Mouse (Mus musculus) liver, adult 2 months (tissue): ENCODE measurements around the gene Ddn.

Experiments used
- CTCF ChIP-seq: fragments of 200-500 bp; IDR thresholded peaks from 2 replicates; pipeline ENCODE4 v1.5.1; 2011; ENCODE audit warnings: low read depth, low read length, control low read depth
- POLR2A ChIP-seq: fragments of 200-500 bp; IDR thresholded peaks from 2 replicates; pipeline ENCODE4 v1.6.1; 2011; ENCODE audit warnings: low read length, control low read depth; ENCODE audit not compliant: insufficient read depth; ENCODE audit errors: extremely low read depth

- TF ChIP-seq POLR2A, result no peak
- no peak for TF ChIP-seq CTCF
Observed at GRCm38 (mm10) chr15:98839671-98840585, 30.6 kb upstream of the Ddn start.
